Mouse (Mus musculus): Measurements from ENCODE around the gene Rgl3.

GRCm38 (mm10) chr9:21926784-21927183 lies 62.5 kb downstream of the Rgl3 start:
- TF ChIP-seq CTCF (IDR thresholded peaks at IDR 0.05; ENCODE audit: low read depth): no peak
- no peak for TF ChIP-seq EP300 (IDR thresholded peaks at IDR 0.05; ENCODE audit: low read depth)
